Mouse (Mus musculus) forebrain, embryonic 10.5 days (tissue): ENCODE data around the gene Manba. TPM values are rescaled to one million over a fixed set of nuclear protein-coding genes. Genes with fewer than 3 reads are reported as not detected.

Experiments
- DNase-seq: peaks from one replicate; pipeline ENCODE4 v3.0.0-alpha.2; 2017; ENCODE audit warnings: low spot score; ENCODE audit errors: extremely low spot score
- H3K27ac ChIP-seq: fragments of 300-500 bp; sonication (generic); 2 replicates; pipeline ENCODE4 v1.5.1; 2016; ENCODE audit warnings: mild to moderate bottlenecking
- H3K27me3 ChIP-seq: fragments of 300-500 bp; sonication (generic); 2 replicates; pipeline ENCODE4 v1.6.1; 2016; ENCODE audit warnings: mild to moderate bottlenecking; ENCODE audit not compliant: poor library complexity, severe bottlenecking
- H3K36me3 ChIP-seq: fragments of 300-500 bp; sonication (generic); replicated peaks from 2 replicates; pipeline ENCODE4 v1.6.1; 2016; ENCODE audit warnings: mild to moderate bottlenecking, moderate library complexity
- H3K4me1 ChIP-seq: fragments of 300-500 bp; sonication (generic); 2 replicates; pipeline ENCODE4 v1.6.1; 2016
- H3K4me3 ChIP-seq: fragments of 300-500 bp; sonication (generic); 2 replicates; pipeline ENCODE4 v1.5.1; 2016; ENCODE audit warnings: mild to moderate bottlenecking, moderate library complexity
- H3K9me3 ChIP-seq: fragments of 300-500 bp; sonication (generic); 2 replicates; pipeline ENCODE4 v1.6.1; 2016; ENCODE audit warnings: mild to moderate bottlenecking, moderate library complexity
- WGBS: fragments of 180-500 bp; shearing (Covaris S2); methylation state at CpG from one replicate; pipeline ENCODE4 v1.1.7; 2016; 5-methylcytosine and 5-hydroxymethylcytosine counted together
- polyA plus RNA-seq: library from polyadenylated mRNA; unstranded; fragments of >200 nt; fragmentation: Nextera tagmentation; extraction: Ambion mirVana; gene quantifications from 2 replicates; pipeline ENCODE4 v1.2.1, GENCODE M21; 2016

Manba gene
- polyA plus RNA-seq, 1 experiment from 2014 or later: 4.4 TPM

GRCm38 (mm10) chr3:135604626-135605417, 119.4 kb downstream of the Manba start:
- Histone ChIP-seq H3K9me3 (no peaks in the 10 kb centered on the region), H3K36me3 (peaks cover 74% of the 10 kb centered on the region), H3K4me3 (no peak overlapping the region), H3K27ac (no peak overlapping the region), H3K27me3 (no peaks in the 10 kb centered on the region), H3K4me1 (no peaks in the 10 kb centered on the region)
- 89% methylated on average over 10 of the region's 10 CpGs for WGBS
- no peak for DNase-seq

GRCm38 (mm10) chr3:135605474-135605873, 120.1 kb downstream of the Manba start:
- H3K4me1 ChIP-seq: no peaks in the 10 kb centered on the region
- H3K4me3 ChIP-seq: no peak overlapping the region
- no peaks in the 10 kb centered on the region for H3K9me3 ChIP-seq
- no peak for DNase-seq
- peaks cover 74% of the 10 kb centered on the region for H3K36me3 ChIP-seq
- H3K27me3 ChIP-seq: no peaks in the 10 kb centered on the region
- 84% methylated on average over 4 of the region's 4 CpGs for WGBS
- no peak overlapping the region for H3K27ac ChIP-seq

GRCm38 (mm10) chr3:135606592-135606991, 121.2 kb downstream of the Manba start:
- peaks cover 74% of the 10 kb centered on the region for H3K36me3 ChIP-seq
- DNase-seq: no peak
- H3K9me3 ChIP-seq: no peaks in the 10 kb centered on the region
- no peaks in the 10 kb centered on the region for H3K27me3 ChIP-seq
- H3K4me1 ChIP-seq: no peaks in the 10 kb centered on the region
- no peak overlapping the region for H3K4me3 ChIP-seq
- no peak overlapping the region for H3K27ac ChIP-seq
- 93% methylated on average over 8 of the region's 8 CpGs for WGBS

- Histone ChIP-seq H3K4me1 (no peaks in the 10 kb centered on the region), H3K4me3 (no peak overlapping the region), H3K27ac (no peak overlapping the region), H3K9me3 (no peaks in the 10 kb centered on the region), H3K36me3 (peaks cover 73% of the 10 kb centered on the region), H3K27me3 (no peaks in the 10 kb centered on the region)
- DNase-seq: no peak
- 94% methylated on average over 9 of the region's 9 CpGs for WGBS
These were observed 121.6 kb downstream of the Manba start for GRCm38 (mm10) chr3:135607021-135607420.

GRCm38 (mm10) chr3:135607660-135608473, 122.5 kb downstream of the Manba start:
- 90% methylated on average over 24 of the region's 24 CpGs for WGBS
- Histone ChIP-seq H3K27ac (no peak overlapping the region), H3K36me3 (peaks cover 73% of the 10 kb centered on the region)

GRCm38 (mm10) chr3:135610221-135610620, 124.8 kb downstream of the Manba start:
- H3K4me1 ChIP-seq: no peaks in the 10 kb centered on the region
- no peak overlapping the region for H3K27ac ChIP-seq
- 77% methylated on average over 3 of the region's 3 CpGs for WGBS
- H3K9me3 ChIP-seq: no peaks in the 10 kb centered on the region
- no peaks in the 10 kb centered on the region for H3K27me3 ChIP-seq
- no peak overlapping the region for H3K4me3 ChIP-seq
- peaks cover 76% of the 10 kb centered on the region for H3K36me3 ChIP-seq
- DNase-seq: no peak

More at GRCm38 (mm10) chr3:135607660-135608473, 122.5 kb downstream of the Manba start:
- no peak for DNase-seq
- no peaks in the 10 kb centered on the region for H3K4me1 ChIP-seq
- no peak overlapping the region for H3K4me3 ChIP-seq
- H3K27me3 ChIP-seq: no peaks in the 10 kb centered on the region
- H3K9me3 ChIP-seq: no peaks in the 10 kb centered on the region

GRCm38 (mm10) chr3:135614376-135614775, 129.0 kb downstream of the Manba start:
- WGBS: 96% methylated on average over 3 of the region's 3 CpGs
- no peaks in the 10 kb centered on the region for H3K27me3 ChIP-seq
- no peak for DNase-seq
- no peak overlapping the region for H3K4me3 ChIP-seq
- H3K36me3 ChIP-seq: peaks cover 86% of the 10 kb centered on the region
- no peaks in the 10 kb centered on the region for H3K9me3 ChIP-seq
- no peak overlapping the region for H3K27ac ChIP-seq
- H3K4me1 ChIP-seq: no peaks in the 10 kb centered on the region

GRCm38 (mm10) chr3:135616730-135617129, 131.3 kb downstream of the Manba start:
- no peak for DNase-seq
- Histone ChIP-seq H3K4me1 (no peaks in the 10 kb centered on the region), H3K27ac (no peak overlapping the region), H3K27me3 (no peaks in the 10 kb centered on the region), H3K4me3 (no peak overlapping the region), H3K36me3 (peaks cover 70% of the 10 kb centered on the region), H3K9me3 (no peaks in the 10 kb centered on the region)
- WGBS: 91% methylated on average over 7 of the region's 7 CpGs

Other genes with a start within 250 kb of the Manba start
- 6.0 and 9.0 TPM in 2 replicates for gene Bdh2, start 204.4 kb upstream of the Manba start, polyA plus RNA-seq
- gene Slc9b2, start 177.9 kb upstream of the Manba start, polyA plus RNA-seq: 5.6 and 7.2 TPM in 2 replicates
- 0.34 and 0.38 TPM in 2 replicates for gene Slc9b1, start 137.6 kb upstream of the Manba start, polyA plus RNA-seq
- 87.8 and 89.8 TPM in 2 replicates for gene Cisd2, start 61.7 kb upstream of the Manba start, polyA plus RNA-seq
- 565 and 588 TPM in 2 replicates for gene Ube2d3, start 47.5 kb upstream of the Manba start, polyA plus RNA-seq
- 10.9 and 12.8 TPM in 2 replicates for gene Nfkb1, start 205.9 kb downstream of the Manba start, polyA plus RNA-seq